Mouse (Mus musculus): ENCODE measurements at regions not wholly inside any gene's neighbourhood (a gene's known extent, or its start where the extent isn't known, plus 50 kb on each side); places are given as distances from the start of the nearest gene placed in this dataset.
A peak's percentile ranks its signal among the peaks of the same experiment; 100 is the strongest.
"Not testable (repeated sequence)": the region's sequence is repeated elsewhere in the genome, so short reads cannot be mapped to it uniquely, and the experiment has no call there.

DNA sequence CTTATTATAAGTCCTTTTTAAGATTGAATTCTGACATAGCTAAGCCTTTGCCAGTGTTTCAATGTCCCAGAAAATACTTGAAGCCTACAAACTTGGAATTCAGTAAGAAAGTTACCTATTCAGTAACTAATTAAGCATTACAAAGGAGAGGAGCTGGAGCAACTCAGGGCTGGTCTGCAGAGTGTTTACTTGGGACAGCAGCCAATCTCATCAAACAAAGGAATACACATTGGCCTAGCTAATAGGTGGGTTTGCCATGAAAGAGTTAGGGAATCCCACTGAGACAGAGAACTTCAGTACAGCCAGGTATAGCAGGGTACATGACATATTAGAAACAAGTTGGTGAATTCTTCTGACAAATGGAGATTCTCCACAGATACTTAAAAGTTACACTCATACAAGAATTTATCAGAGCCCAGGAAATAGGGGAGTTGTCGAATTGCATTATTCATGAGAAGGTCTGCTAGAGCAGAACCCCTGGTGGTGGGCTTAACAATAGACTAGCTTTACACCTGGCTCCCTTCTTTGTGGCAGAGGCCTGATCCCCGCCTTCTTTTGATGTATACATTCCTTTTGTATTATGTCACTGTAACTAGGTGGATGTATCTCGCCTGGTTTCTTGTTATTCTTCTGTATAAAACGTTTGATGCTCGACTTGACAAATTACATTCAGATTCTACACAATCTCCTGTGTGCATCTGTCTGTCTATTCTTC lies 525.2 kb downstream of the 4930447F04Rik start:
- H3K36me3 ChIP-seq (ENCODE audit: control insufficient read depth, insufficient read depth, low read length); H3K9me3 ChIP-seq (ENCODE audit: control insufficient read depth, low read length); ATAC-seq (ENCODE audit: low FRiP score); H3K9ac ChIP-seq (ENCODE audit: low read depth, low read length); H3K27me3 ChIP-seq (ENCODE audit: control insufficient read depth, insufficient read depth, low read length); H3K4me2 ChIP-seq (replicated peaks; ENCODE audit: low read depth, low read length); H3K27ac ChIP-seq (ENCODE audit: low read depth, low read length); DNase-seq (ENCODE audit: low spot score); H3K4me1 ChIP-seq (replicated peaks; ENCODE audit: control insufficient read depth, insufficient read depth, low read length); H3K4me3 ChIP-seq (ENCODE audit: low read depth, low read length): not testable (repeated sequence)
- 62% methylated on average over 5 of the region's 5 CpGs for WGBS

DNA sequence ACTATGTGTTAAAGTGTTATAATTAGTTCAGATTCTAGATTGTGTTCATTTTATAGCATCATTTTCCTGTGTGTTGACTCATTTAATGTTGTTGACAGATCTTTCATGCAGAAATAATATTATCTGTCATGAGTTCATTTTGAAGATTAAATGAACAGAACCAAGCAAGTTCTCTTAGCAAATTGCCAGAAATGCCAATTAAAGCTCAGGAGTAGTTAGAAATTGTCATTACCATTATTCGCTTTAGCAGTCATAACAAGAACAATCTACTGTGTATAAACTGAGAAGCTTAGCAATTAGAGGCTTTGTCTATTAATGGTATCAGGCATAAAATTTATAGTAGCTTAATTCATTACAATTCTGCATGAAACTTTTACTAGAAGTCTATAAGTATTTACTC lies 534.2 kb downstream of the 4930447F04Rik start:
- Histone ChIP-seq H3K4me2 (replicated peaks; ENCODE audit: low read depth, low read length) (no peak overlapping the region), H3K9ac (ENCODE audit: low read depth, low read length) (no peak overlapping the region), H3K9me3 (ENCODE audit: control insufficient read depth, low read length) (no peaks in the 10 kb centered on the region), H3K27ac (ENCODE audit: low read depth, low read length) (no peak overlapping the region), H3K4me3 (ENCODE audit: low read depth, low read length) (no peak overlapping the region), H3K27me3 (ENCODE audit: control insufficient read depth, insufficient read depth, low read length) (no peaks in the 10 kb centered on the region), H3K36me3 (ENCODE audit: control insufficient read depth, insufficient read depth, low read length) (no peaks in the 10 kb centered on the region), H3K4me1 (replicated peaks; ENCODE audit: control insufficient read depth, insufficient read depth, low read length) (no peaks in the 10 kb centered on the region)
- ATAC-seq (ENCODE audit: low FRiP score) (no peak), DNase-seq (ENCODE audit: low spot score) (no peak)
- WGBS, result 93% methylated on average over 1 of the region's 1 CpGs

DNA sequence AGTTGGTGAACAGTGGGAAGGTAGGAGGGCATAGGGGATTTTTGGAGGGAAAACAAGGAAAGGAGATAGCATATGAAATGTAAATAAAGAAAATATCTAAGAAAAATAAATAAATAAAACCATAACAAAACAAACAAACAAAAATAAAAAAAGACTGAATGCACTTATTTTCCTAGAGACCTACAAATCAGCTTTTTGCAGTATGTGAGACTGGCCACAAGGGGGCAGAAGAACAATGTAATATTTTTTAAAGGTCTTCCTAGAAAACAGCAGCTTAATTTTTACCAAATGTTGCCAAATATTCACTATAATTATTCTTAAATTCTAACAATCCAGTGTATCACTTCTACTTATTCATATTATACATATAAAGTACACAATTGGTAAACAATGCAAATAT lies 569.4 kb downstream of the 4930447F04Rik start:
- peak; percentile 41 for DNase-seq (ENCODE audit: low spot score)

DNA sequence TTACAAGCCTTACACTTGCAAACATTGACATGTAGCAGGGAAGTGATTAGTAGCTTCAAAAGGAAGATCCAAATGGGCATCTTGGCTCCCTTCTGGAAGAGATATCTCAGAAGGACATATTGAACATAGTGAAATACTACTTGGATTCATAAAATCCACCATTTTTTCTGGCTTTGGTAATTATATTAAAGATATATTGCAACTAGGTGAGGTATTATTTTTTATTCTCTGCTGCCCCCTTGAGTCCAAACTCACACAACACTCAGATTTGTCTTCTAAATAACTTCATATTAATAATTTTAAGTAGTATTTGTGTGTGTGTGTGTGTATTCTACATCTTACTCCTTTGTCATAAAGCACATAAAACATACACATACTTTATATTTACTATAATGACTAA lies 588.5 kb downstream of the 4930447F04Rik start:
- peak; percentile 1 for DNase-seq (ENCODE audit: low spot score)
- no peak overlapping the region for H3K9ac ChIP-seq (ENCODE audit: low read depth, low read length)
- no peaks in the 10 kb centered on the region for H3K9me3 ChIP-seq (ENCODE audit: control insufficient read depth, low read length)
- no peaks in the 10 kb centered on the region for H3K36me3 ChIP-seq (ENCODE audit: control insufficient read depth, insufficient read depth, low read length)
- H3K27ac ChIP-seq (ENCODE audit: low read depth, low read length), result no peak overlapping the region
- H3K4me1 ChIP-seq (replicated peaks; ENCODE audit: control insufficient read depth, insufficient read depth, low read length), result no peaks in the 10 kb centered on the region
- no peak overlapping the region for H3K4me2 ChIP-seq (replicated peaks; ENCODE audit: low read depth, low read length)
- H3K4me3 ChIP-seq (ENCODE audit: low read depth, low read length), result no peak overlapping the region
- H3K27me3 ChIP-seq (ENCODE audit: control insufficient read depth, insufficient read depth, low read length), result no peaks in the 10 kb centered on the region
- no peak for ATAC-seq (ENCODE audit: low FRiP score)

More for the DNA sequence above, 569.4 kb downstream of the 4930447F04Rik start:
- no peak overlapping the region for H3K9ac ChIP-seq (ENCODE audit: low read depth, low read length)
- H3K27ac ChIP-seq (ENCODE audit: low read depth, low read length), result no peak overlapping the region
- no peaks in the 10 kb centered on the region for H3K9me3 ChIP-seq (ENCODE audit: control insufficient read depth, low read length)
- no peak for ATAC-seq (ENCODE audit: low FRiP score)
- H3K4me2 ChIP-seq (replicated peaks; ENCODE audit: low read depth, low read length), result no peak overlapping the region
- no peak overlapping the region for H3K4me3 ChIP-seq (ENCODE audit: low read depth, low read length)
- H3K4me1 ChIP-seq (replicated peaks; ENCODE audit: control insufficient read depth, insufficient read depth, low read length), result no peaks in the 10 kb centered on the region
- no peaks in the 10 kb centered on the region for H3K27me3 ChIP-seq (ENCODE audit: control insufficient read depth, insufficient read depth, low read length)
- H3K36me3 ChIP-seq (ENCODE audit: control insufficient read depth, insufficient read depth, low read length), result no peaks in the 10 kb centered on the region

All from hindbrain, embryonic 11.5 days (tissue).